Mouse (Mus musculus) kidney, adult 8-10 months (tissue): Measurements from ENCODE around the gene Cox4i1.

Source experiments
- DNase-seq, 2 experiments: peaks; one replicate each; pipeline ENCODE4 v3.0.0; 2022

Gene Cox4i1

DNA sequence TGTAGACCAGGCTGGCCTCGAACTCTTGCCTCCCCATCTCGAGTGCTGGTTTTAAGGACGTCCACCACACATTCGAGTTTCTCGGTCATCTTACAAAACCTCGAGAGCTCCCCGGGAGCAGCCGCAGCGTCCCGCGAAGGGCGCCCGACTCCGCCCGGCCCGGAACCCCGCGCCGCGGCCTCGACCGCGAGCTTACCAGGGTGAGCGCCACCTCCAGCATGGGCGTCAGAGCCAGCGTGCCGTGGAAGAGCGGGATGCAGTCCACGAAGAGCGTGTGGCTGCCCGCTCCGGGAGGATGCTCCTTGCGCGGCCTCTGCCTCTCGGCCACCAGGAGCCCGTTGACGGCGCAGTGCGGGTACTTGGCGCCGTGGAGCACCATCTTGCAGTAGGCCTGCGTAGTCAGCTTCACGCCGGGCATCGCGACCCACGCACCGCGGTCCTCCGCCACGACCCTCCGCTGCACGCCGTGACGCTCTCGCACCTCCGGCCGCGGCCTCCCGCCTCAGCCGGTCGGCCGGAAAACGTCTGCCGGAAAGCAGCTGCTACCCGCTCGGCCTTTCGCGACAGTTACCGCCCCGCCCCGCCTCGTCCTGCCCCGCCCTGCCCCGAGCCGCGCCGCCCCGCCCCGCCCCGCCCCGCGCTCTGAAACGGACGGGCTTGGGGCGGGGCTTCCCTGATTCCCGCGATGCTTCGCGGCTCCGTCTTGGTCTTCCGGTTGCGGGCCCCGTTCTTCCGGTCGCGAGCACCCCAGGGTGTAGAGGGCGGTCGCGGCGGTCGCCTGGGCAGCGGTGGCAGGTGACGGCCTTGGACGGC is at the start of gene Cox4i1, which contains the start of gene Gm27021:
Gene Cox4i1 (plus strand): TSS at position 662 of the 813 bp plus-strand sequence.
Gene Gm27021 (minus strand): TSS at position 519 of the 813 bp plus-strand sequence.
- DNase-seq: peak; percentile 90

- DNase-seq: no peak
Observed at GRCm38 (mm10) chr8:120619235-120620180, 48.5 kb upstream of the Cox4i1 start.

DNA sequence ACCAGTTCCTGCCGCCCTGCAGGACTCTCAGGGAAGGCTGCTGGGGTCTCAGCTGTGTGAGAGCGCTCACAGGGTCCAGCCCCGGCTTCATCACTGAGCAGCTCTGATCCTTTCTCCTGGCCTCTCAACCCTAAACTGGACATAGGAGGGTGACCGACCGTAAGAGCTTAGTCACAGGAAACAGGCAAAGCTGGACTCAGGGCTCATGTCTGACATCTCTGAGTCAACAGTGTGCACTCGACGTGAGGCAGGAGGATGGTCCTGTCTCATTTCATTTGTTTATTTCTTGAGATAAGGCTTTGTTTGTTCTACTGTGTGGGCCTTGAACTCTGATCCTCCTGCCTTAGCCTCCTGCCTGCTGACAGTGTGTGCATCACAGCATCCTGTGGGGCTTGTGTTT is 47.6 kb upstream of the Cox4i1 start:
- DNase-seq: no peak

GRCm38 (mm10) chr8:120622161-120622560 is 45.9 kb upstream of the Cox4i1 start:
- DNase-seq: no peak

DNA sequence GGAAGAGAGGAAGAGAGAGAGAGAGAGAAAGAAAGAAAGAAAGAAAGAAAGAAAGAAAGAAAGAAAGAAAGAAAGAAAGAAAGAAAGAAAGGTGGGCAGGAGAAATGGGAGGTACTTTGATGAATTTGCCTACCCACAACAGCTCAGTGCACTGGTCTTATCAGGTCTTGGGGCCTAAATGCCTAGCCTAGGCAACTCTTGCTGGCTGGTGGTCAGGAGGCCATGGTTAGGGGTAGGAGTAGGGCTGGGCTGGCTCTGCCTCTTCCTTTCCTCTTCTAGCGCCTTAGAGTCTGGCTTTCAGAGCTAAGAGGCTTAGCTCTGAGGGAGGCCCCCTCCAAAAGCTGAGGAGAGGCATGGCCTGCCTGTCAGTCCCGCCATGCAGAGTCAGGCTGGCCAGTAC is 44.4 kb upstream of the Cox4i1 start:
- DNase-seq: no peak

DNA sequence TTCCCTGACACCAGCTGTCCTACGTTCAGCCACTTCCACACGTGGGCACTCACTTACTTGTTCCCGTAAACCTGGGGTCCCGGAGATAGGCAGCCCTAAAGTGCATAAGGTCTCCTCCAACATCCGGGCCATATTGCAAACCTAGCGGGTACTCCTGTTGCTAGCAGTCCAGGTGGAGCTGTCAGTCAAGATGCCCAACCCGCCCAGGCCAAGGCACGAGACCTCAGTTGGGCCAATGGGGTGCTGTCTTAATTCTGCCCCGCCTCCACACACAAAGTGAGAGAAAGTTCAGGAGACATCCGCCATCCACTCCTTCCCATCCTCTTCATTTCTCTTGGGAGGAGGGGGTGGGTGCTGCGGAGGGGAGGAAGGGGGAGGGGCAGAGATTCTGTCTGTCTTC is 41.6 kb upstream of the Cox4i1 start:
- DNase-seq: no peak

DNA sequence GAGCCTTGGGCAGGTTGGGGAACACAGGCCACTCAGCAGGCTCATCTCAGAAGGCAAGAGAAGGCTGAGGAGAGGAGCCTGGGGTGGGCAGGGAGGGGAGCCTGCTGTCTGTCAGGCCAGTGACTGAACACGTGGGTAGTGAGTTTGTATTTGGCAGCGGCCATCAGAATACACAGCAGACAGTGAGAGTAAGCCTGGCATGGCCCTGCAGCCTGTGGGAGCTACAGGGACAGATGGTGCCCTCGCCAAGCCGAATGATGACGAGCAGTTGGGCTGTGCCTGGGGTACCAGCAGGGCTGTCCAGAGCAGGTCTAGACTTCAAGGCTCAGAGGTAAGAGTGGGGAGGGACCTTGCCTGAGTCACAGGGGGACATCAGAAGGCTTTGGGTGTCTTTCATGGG is 40.7 kb upstream of the Cox4i1 start:
- DNase-seq: no peak

GRCm38 (mm10) chr8:120630031-120630430 is 38.0 kb upstream of the Cox4i1 start:
- no peak for DNase-seq

GRCm38 (mm10) chr8:120630848-120631247 is 37.2 kb upstream of the Cox4i1 start:
- DNase-seq: no peak

- no peak for DNase-seq
Observed at GRCm38 (mm10) chr8:120631441-120632375, 36.3 kb upstream of the Cox4i1 start.

DNA sequence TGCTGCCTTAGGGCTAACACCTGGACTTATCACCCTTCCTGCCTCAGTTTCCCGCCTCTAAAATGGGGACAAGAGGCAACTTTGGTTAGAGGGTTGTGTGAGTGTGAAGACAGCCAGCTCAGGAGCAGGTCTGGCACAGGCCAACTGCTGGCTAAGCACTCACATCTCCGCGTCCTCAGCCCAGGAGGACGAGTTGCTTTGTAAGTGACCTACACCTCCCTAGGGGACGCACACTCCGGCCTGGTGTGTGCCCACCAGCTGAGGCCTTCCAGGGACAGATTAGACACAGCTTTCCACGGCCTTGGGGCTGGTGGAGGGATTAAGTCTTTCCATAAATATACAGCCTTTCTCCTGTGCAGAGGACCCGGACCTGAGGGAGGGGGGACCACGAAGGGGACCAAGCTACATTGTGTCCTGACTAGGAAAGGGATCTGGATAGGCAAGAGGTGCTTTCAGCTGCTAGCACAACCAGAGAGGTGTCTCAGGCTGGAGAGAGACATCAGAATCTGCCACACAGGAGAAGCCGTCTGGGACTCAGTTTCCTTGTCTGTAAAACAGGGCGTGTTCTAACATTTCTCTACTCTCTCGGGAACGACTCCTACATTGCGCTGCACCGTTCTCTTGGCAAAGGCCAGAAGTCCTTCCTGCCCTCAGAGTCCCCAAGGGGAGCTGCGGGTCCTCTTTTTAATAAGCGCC is 34.9 kb upstream of the Cox4i1 start:
- no peak for DNase-seq

- no peak for DNase-seq
Observed at GRCm38 (mm10) chr8:120633665-120634271, 34.3 kb upstream of the Cox4i1 start.

GRCm38 (mm10) chr8:120634329-120634839 is 33.6 kb upstream of the Cox4i1 start:
- DNase-seq: peak; percentile 78 to 82

- DNase-seq: no peak
Observed at GRCm38 (mm10) chr8:120641245-120641644, 26.8 kb upstream of the Cox4i1 start.

DNA sequence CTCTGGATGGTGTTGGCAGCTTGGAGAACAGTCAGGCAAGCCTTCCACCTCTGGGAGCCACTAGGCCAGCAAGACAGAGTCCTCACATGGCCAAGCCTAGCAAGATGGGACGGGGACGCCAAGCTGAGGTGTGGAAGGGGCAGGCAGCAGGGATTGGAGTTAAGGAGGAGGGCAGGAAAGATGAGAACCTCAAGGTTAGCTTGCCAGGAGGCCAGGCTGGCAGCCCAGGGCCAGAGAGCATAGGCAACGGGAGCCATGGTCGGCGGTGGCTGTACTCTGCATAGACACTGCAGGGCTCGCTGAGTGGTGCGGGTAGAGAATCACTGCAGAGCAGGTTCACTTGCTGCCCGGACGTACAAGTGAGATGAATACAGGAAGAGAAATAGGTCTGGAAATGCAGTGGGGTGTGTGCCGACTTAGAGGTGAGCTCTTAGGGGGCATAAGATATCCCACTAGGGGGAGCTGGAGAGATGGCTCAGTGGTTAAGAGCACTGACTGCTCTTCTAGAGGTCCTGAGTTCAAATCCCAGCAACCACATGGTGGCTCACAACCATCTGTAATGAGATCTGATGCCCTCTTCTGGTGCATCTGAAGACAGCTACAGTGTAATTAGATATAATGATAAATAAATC is 25.9 kb upstream of the Cox4i1 start:
- no peak for DNase-seq

GRCm38 (mm10) chr8:120644663-120645062 is 23.4 kb upstream of the Cox4i1 start:
- peak in 1 of 2 experiments; percentile 23 for DNase-seq

DNA sequence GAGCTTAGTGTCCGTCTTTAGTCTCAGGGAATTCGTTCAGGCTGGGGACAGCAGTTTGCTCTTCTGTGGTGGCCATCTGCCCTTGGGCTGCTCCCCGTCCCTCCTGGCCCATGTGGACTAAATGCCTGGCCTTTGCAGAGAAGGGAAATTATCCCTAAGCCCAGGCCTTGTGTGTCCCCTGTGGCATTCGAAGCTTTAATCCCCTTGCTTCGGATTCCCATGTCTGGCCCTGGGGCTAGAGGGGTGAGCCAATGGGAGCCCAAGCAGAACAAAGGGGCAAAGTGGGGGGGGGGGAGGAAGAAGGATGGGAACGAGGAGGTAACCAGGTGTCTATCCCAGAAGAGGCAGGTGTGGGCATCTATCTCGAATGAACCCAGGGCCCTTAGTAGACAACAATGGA is 20.5 kb upstream of the Cox4i1 start, which contains the start of gene 1190005I06Rik:
Gene 1190005I06Rik (minus strand): TSS at position 101 of the 400 bp plus-strand sequence.
- no peak for DNase-seq

- no peak for DNase-seq
Observed at GRCm38 (mm10) chr8:120656322-120657052, 11.5 kb upstream of the Cox4i1 start.

- DNase-seq: no peak
Observed at GRCm38 (mm10) chr8:120657415-120657814, 10.6 kb upstream of the Cox4i1 start.

- DNase-seq: no peak
Observed at GRCm38 (mm10) chr8:120664566-120664965, 3.5 kb upstream of the Cox4i1 start.
